Mouse (Mus musculus) E14TG2a.4 (cell line): ENCODE measurements around the gene Ankrd35.

Source experiments
- CTCF ChIP-seq: conservative IDR thresholded peaks from 2 replicates; pipeline ENCODE4 v1.5.1; 2014; ENCODE audit warnings: low read length
- NANOG ChIP-seq: IDR thresholded peaks from 2 replicates; pipeline ENCODE4 v1.6.1; 2014; ENCODE audit warnings: borderline replicate concordance, low read length, mixed read lengths

GRCm38 (mm10) chr3:96668424-96669067 is 1.4 kb upstream of the Ankrd35 start:
- TF ChIP-seq CTCF (no peak), NANOG (no peak)
